Mouse (Mus musculus) kidney, embryonic 14.5 days (tissue): ENCODE measurements around the gene Tmem109. TPM values are rescaled to one million over a fixed set of nuclear protein-coding genes. Genes with fewer than 3 reads are reported as not detected.

ENCODE experiments used
- ATAC-seq: fragments of 200-750 bp; cut with Nextera tagmentation; 2 replicates; pipeline ENCODE4 v1.8.0; 2017; ENCODE audit warnings: moderate number of reproducible peaks, mild to moderate bottlenecking, moderate TSS enrichment, moderate library complexity; ENCODE audit not compliant: low FRiP score, low TSS enrichment
- H3K27ac ChIP-seq: fragments of 300-500 bp; sonication (generic); 2 replicates; pipeline ENCODE4 v1.5.1; 2014; ENCODE audit warnings: low read depth, mild to moderate bottlenecking, low read length, moderate library complexity, mixed read lengths
- H3K27me3 ChIP-seq: fragments of 300-500 bp; sonication (generic); 2 replicates; pipeline ENCODE4 v1.6.1; 2014; ENCODE audit warnings: mild to moderate bottlenecking, low read length; ENCODE audit not compliant: control insufficient read depth, insufficient read depth
- H3K36me3 ChIP-seq: fragments of 300-500 bp; sonication (generic); 2 replicates; pipeline ENCODE4 v1.6.1; 2014; ENCODE audit warnings: low read length, mixed read lengths; ENCODE audit not compliant: control insufficient read depth, insufficient read depth
- H3K4me1 ChIP-seq: fragments of 300-500 bp; sonication (generic); 2 replicates; pipeline ENCODE4 v1.6.1; 2014; ENCODE audit warnings: low read length, mixed read lengths; ENCODE audit not compliant: control insufficient read depth, insufficient read depth
- H3K4me2 ChIP-seq: fragments of 300-500 bp; sonication (generic); replicated peaks from 2 replicates; pipeline ENCODE4 v1.6.1; 2014; ENCODE audit warnings: low read depth, mild to moderate bottlenecking, low read length
- H3K4me3 ChIP-seq: fragments of 300-500 bp; sonication (generic); 2 replicates; pipeline ENCODE4 v1.5.1; 2014; ENCODE audit warnings: mild to moderate bottlenecking, low read length
- H3K9ac ChIP-seq: fragments of 300-500 bp; sonication (generic); 2 replicates; pipeline ENCODE4 v1.6.1; 2014; ENCODE audit warnings: low read depth, mild to moderate bottlenecking, low read length, moderate library complexity
- H3K9me3 ChIP-seq: fragments of 300-500 bp; sonication (generic); 2 replicates; pipeline ENCODE4 v1.6.1; 2016; ENCODE audit warnings: low read length; ENCODE audit not compliant: control insufficient read depth
- WGBS: fragments of 180-500 bp; shearing (Covaris S2); extraction: QIAGEN DNeasy Blood & Tissue Kit; methylation state at CpG from one replicate; pipeline ENCODE4 v1.1.7; 2014; 5-methylcytosine and 5-hydroxymethylcytosine counted together
- polyA plus RNA-seq: library from polyadenylated mRNA; unstranded; fragments of >200 nt; fragmentation: Nextera tagmentation; extraction: Ambion mirVana; gene quantifications from 2 replicates; pipeline ENCODE4 v1.2.1, GENCODE M21; 2014

The Tmem109 gene
- polyA plus RNA-seq, 1 experiment from 2014 or later: 90.9 TPM

- H3K36me3 ChIP-seq: peaks cover 39% of the 10 kb centered on the region
Measured at GRCm38 (mm10) chr19:10871328-10871961, 10.4 kb downstream of the Tmem109 start.

GRCm38 (mm10) chr19:10870676-10871075 lies 11.1 kb downstream of the Tmem109 start:
- Histone ChIP-seq H3K9me3 (no peaks in the 10 kb centered on the region), H3K4me3 (no peak overlapping the region), H3K36me3 (peaks cover 44% of the 10 kb centered on the region), H3K9ac (no peak overlapping the region; the same call in 1 of the 2 replicates), H3K4me1 (peaks cover 20% of the 10 kb centered on the region), H3K27ac (peak overlapping the region; percentile 37; the same call in 1 of the 2 replicates), H3K27me3 (no peaks in the 10 kb centered on the region), H3K4me2 (no peak overlapping the region)
- 97% methylated on average over 3 of the region's 3 CpGs for WGBS
- no peak for ATAC-seq

More at GRCm38 (mm10) chr19:10871328-10871961, 10.4 kb downstream of the Tmem109 start:
- Histone ChIP-seq H3K27ac (peak overlapping the region; percentile 42; the same call in 1 of the 2 replicates), H3K4me2 (no peak overlapping the region), H3K9me3 (no peaks in the 10 kb centered on the region), H3K4me3 (no peak overlapping the region), H3K27me3 (no peaks in the 10 kb centered on the region), H3K4me1 (peaks cover 20% of the 10 kb centered on the region), H3K9ac (0 out of 2 replicates have a peak overlapping the region, but pooled peaks have one; percentile 28)
- 73% methylated on average over 14 of the region's 14 CpGs for WGBS
- ATAC-seq: peak; percentile 7; the same call in 1 of the 2 replicates

GRCm38 (mm10) chr19:10869886-10870527 lies 11.8 kb downstream of the Tmem109 start, which contains the start of gene Tmem132a:
TSS of gene Tmem132a (minus strand) at chr19:10869940.
- WGBS: 5% methylated on average over 8 of the region's 8 CpGs
- peak; percentile 5; the same call in 1 of the 2 replicates for ATAC-seq
- Histone ChIP-seq H3K9ac (peak within 1 kb of the TSS; percentile 92), H3K9me3 (no peaks in the 10 kb centered on the region), H3K4me1 (peaks cover 20% of the 10 kb centered on the region), H3K4me3 (peak within 1 kb of the TSS; percentile 82), H3K36me3 (peaks cover 51% of the 10 kb centered on the region), H3K27ac (peak within 1 kb of the TSS; percentile 88), H3K4me2 (peak within 1 kb of the TSS; percentile 77), H3K27me3 (no peaks in the 10 kb centered on the region)

GRCm38 (mm10) chr19:10869241-10869885 lies 12.4 kb downstream of the Tmem109 start:
- peak; percentile 92 for ATAC-seq
- Histone ChIP-seq H3K4me3 (peak overlapping the region; percentile 82), H3K27ac (peak overlapping the region; percentile 88), H3K36me3 (peaks cover 56% of the 10 kb centered on the region), H3K4me2 (peak overlapping the region; percentile 77), H3K9ac (peak overlapping the region; percentile 92), H3K4me1 (peaks cover 20% of the 10 kb centered on the region), H3K27me3 (no peaks in the 10 kb centered on the region), H3K9me3 (no peaks in the 10 kb centered on the region)
- under 1% methylated on average over 39 of the region's 43 CpGs for WGBS

GRCm38 (mm10) chr19:10868623-10869141 lies 13.1 kb downstream of the Tmem109 start:
- Histone ChIP-seq H3K36me3 (peaks cover 56% of the 10 kb centered on the region), H3K4me3 (peak overlapping the region; percentile 82), H3K4me2 (peak overlapping the region; percentile 77), H3K9me3 (no peaks in the 10 kb centered on the region), H3K27me3 (no peaks in the 10 kb centered on the region), H3K9ac (peak overlapping the region; percentile 92), H3K4me1 (peaks cover 20% of the 10 kb centered on the region), H3K27ac (peak overlapping the region; percentile 88)
- WGBS: under 1% methylated on average over 17 of the region's 17 CpGs
- ATAC-seq: peak; percentile 15

GRCm38 (mm10) chr19:10867946-10868622 lies 13.7 kb downstream of the Tmem109 start:
- Histone ChIP-seq H3K9ac (peak overlapping the region; percentile 92), H3K27me3 (no peaks in the 10 kb centered on the region), H3K4me3 (peak overlapping the region; percentile 82), H3K27ac (no peak overlapping the region), H3K9me3 (no peaks in the 10 kb centered on the region), H3K36me3 (peaks cover 56% of the 10 kb centered on the region), H3K4me1 (peaks cover 20% of the 10 kb centered on the region), H3K4me2 (peak overlapping the region; percentile 77)
- WGBS: 20% methylated on average over 5 of the region's 5 CpGs
- no peak for ATAC-seq

GRCm38 (mm10) chr19:10866351-10866750 lies 15.4 kb downstream of the Tmem109 start:
- Histone ChIP-seq H3K9ac (no peak overlapping the region), H3K36me3 (peaks cover 57% of the 10 kb centered on the region), H3K9me3 (no peaks in the 10 kb centered on the region), H3K4me3 (no peak overlapping the region), H3K27me3 (no peaks in the 10 kb centered on the region), H3K4me1 (peaks cover 20% of the 10 kb centered on the region), H3K4me2 (no peak overlapping the region), H3K27ac (no peak overlapping the region)
- WGBS: 90% methylated on average over 13 of the region's 13 CpGs
- ATAC-seq: no peak

GRCm38 (mm10) chr19:10860072-10860497 lies 21.7 kb downstream of the Tmem109 start:
- Histone ChIP-seq H3K27ac (no peak overlapping the region), H3K4me3 (no peak overlapping the region), H3K9ac (no peak overlapping the region), H3K9me3 (no peaks in the 10 kb centered on the region), H3K36me3 (peaks cover 87% of the 10 kb centered on the region), H3K4me2 (no peak overlapping the region), H3K27me3 (no peaks in the 10 kb centered on the region), H3K4me1 (no peaks in the 10 kb centered on the region)
- 60% methylated on average over 22 of the region's 22 CpGs for WGBS
- ATAC-seq: peak; percentile 44
